Mouse (Mus musculus): ENCODE data around the gene D10Wsu102e.

GRCm38 (mm10) chr10:83313033-83313432 lies 47.0 kb upstream of the D10Wsu102e start:
- TF ChIP-seq CTCF (IDR thresholded peaks at IDR 0.05) (no peak), POLR2A (IDR thresholded peaks at IDR 0.05; ENCODE audit: insufficient read depth, low read depth, low read length) (no peak)
